In the genomic region with DNA sequence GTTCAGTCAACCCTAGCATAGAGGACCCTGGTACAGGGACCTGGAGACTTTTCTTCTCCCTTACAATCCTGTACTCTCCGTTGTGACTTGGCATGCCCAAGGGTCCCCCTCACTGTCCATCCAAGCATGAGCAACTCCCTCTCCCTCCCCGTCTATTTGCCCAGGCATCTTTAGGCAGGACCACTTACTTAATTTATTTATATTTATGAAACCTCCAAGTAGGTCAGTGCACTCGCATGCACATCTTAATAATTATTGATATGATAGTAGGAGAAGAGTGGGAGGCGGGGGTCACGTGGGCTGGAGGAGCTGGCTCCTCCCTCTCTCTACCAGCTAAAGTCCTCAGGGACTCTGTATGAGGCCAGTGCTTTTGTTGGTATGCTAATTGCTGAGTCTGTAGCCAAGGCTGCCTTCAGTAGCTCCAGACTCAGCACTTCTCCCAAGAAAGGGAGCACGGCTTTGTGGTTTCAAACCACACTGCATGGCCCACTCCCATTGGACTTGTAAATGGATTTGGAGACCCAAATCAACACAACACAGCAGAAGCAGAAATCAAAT, we compare ENCODE assay signal across 19 mouse cellular contexts.
DNase-seq lines count a peak whose midpoint lies in the region; ATAC-seq and TF ChIP-seq lines count a peak whose summit lies in the region.
"Had no signal": no experiment of that assay in that cellular context is flagged by ENCODE, and none has a peak within 500 bp of the region (broad histone marks: within the 10 kb centered on the region; RNA-seq: fewer than 3 reads in every experiment).

No protein-coding gene starts in this region.

- TF ChIP-seq CTCF in midbrain, postnatal 0 days (IDR thresholded peaks at IDR 0.05) = no peak

- H3K9me3 ChIP-seq in embryonic facial prominence, embryonic 15.5 days (replicated peaks) = no peaks in the 10 kb centered on the region
- no peaks in the 10 kb centered on the region for H3K9me3 ChIP-seq in hindbrain, embryonic 13.5 days
- no peaks in the 10 kb centered on the region for H3K9me3 ChIP-seq in midbrain, postnatal 0 days (ENCODE audit: low read length)
- H3K9me3 ChIP-seq: embryonic facial prominence, embryonic 13.5 days; heart, embryonic 13.5 days; stomach, embryonic 15.5 days had no signal

- 47% methylated on average over 6 of the region's 6 CpGs for WGBS in embryonic facial prominence, embryonic 15.5 days
- 32% methylated on average over 6 of the region's 6 CpGs for WGBS in hindbrain, embryonic 13.5 days
- WGBS in midbrain, postnatal 0 days = 33% methylated on average over 6 of the region's 6 CpGs

- H3K36me3 ChIP-seq in embryonic facial prominence, embryonic 15.5 days = no peaks in the 10 kb centered on the region
- H3K36me3 ChIP-seq in hindbrain, embryonic 13.5 days = no peaks in the 10 kb centered on the region
- no peaks in the 10 kb centered on the region for H3K36me3 ChIP-seq in midbrain, postnatal 0 days (ENCODE audit: insufficient read depth, low read length)
- H3K36me3 ChIP-seq: embryonic facial prominence, embryonic 13.5 days; heart, embryonic 13.5 days; stomach, embryonic 15.5 days had no signal

- DNase-seq in ES-CJ7 (ENCODE audit: low read depth, low spot score) = peak; percentile 44
- peak; percentile 64 for DNase-seq in midbrain, postnatal 0 days (ENCODE audit: low spot score)
- no peak for DNase-seq in right cerebral cortex, postnatal 4 days
- no peak for DNase-seq in left cerebral cortex, postnatal 4 days
- DNase-seq: adrenal gland, postnatal 25 days; cerebellum, adult 11-12 months; gastrocnemius, postnatal 10 days; kidney, postnatal 10 days; lung, postnatal 10 days; thymus, postnatal 4 days had no signal

- H3K4me2 ChIP-seq in embryonic facial prominence, embryonic 15.5 days (replicated peaks) = no peak overlapping the region
- H3K4me2 ChIP-seq in hindbrain, embryonic 13.5 days = no peak overlapping the region
- H3K4me2 ChIP-seq in midbrain, postnatal 0 days (ENCODE audit: low read depth, low read length, poor library complexity, severe bottlenecking) = no peak overlapping the region
- H3K4me2 ChIP-seq: embryonic facial prominence, embryonic 13.5 days; heart, embryonic 13.5 days; stomach, embryonic 15.5 days had no signal

- H3K27ac ChIP-seq in embryonic facial prominence, embryonic 15.5 days (replicated peaks) = no peak overlapping the region
- peak overlapping the region; percentile 65 for H3K27ac ChIP-seq in hindbrain, embryonic 13.5 days
- H3K27ac ChIP-seq in midbrain, postnatal 0 days (ENCODE audit: low read depth, low read length) = peak overlapping the region; percentile 18; the same call in 1 of the 2 replicates
- H3K27ac ChIP-seq: embryonic facial prominence, embryonic 13.5 days; heart, embryonic 13.5 days; left cerebral cortex, adult 2 months; stomach, embryonic 15.5 days had no signal

- peaks cover 12% of the 10 kb centered on the region; the same call in 1 of the 2 replicates for H3K4me1 ChIP-seq in embryonic facial prominence, embryonic 15.5 days
- H3K4me1 ChIP-seq in hindbrain, embryonic 13.5 days (replicated peaks) = peaks cover 47% of the 10 kb centered on the region
- H3K4me1 ChIP-seq in midbrain, postnatal 0 days (ENCODE audit: insufficient read depth, low read length) = 0 out of 2 replicates have a peak, but pooled peaks cover 3% of the 10 kb centered on the region
- H3K4me1 ChIP-seq: heart, embryonic 13.5 days; stomach, embryonic 15.5 days had no signal

- intact Hi-C loops in left cerebral cortex, postnatal 4 days (cut with DNase I) = no loop called here

- no peak overlapping the region for H3K4me3 ChIP-seq in embryonic facial prominence, embryonic 15.5 days (replicated peaks)
- no peak overlapping the region for H3K4me3 ChIP-seq in hindbrain, embryonic 13.5 days
- no peak overlapping the region for H3K4me3 ChIP-seq in midbrain, postnatal 0 days (ENCODE audit: low read depth, low read length)
- H3K4me3 ChIP-seq: embryonic facial prominence, embryonic 13.5 days; heart, embryonic 13.5 days; left cerebral cortex, adult 2 months; myocyte; stomach, embryonic 15.5 days had no signal

- H3K27me3 ChIP-seq in embryonic facial prominence, embryonic 15.5 days = no peaks in the 10 kb centered on the region
- H3K27me3 ChIP-seq in hindbrain, embryonic 13.5 days = no peaks in the 10 kb centered on the region
- no peaks in the 10 kb centered on the region for H3K27me3 ChIP-seq in midbrain, postnatal 0 days (ENCODE audit: insufficient read depth, low read length)
- H3K27me3 ChIP-seq: embryonic facial prominence, embryonic 13.5 days; stomach, embryonic 15.5 days had no signal

- H3K9ac ChIP-seq in embryonic facial prominence, embryonic 15.5 days = no peak overlapping the region
- no peak overlapping the region for H3K9ac ChIP-seq in hindbrain, embryonic 13.5 days
- no peak overlapping the region for H3K9ac ChIP-seq in midbrain, postnatal 0 days (replicated peaks; ENCODE audit: low read length, poor library complexity, severe bottlenecking)
- H3K9ac ChIP-seq: embryonic facial prominence, embryonic 13.5 days; heart, embryonic 13.5 days; stomach, embryonic 15.5 days had no signal

- peak; percentile 59; the same call in 1 of the 2 replicates for ATAC-seq in embryonic facial prominence, embryonic 15.5 days (ENCODE audit: insufficient number of reproducible peaks, low FRiP score, low TSS enrichment, low read depth)
- peak; percentile 53; the same call in 1 of the 2 replicates for ATAC-seq in hindbrain, embryonic 13.5 days (ENCODE audit: low FRiP score)
- 0 out of 2 replicates have a peak, but pooled peaks have one; percentile 44 for ATAC-seq in midbrain, postnatal 0 days (ENCODE audit: low FRiP score)
- no peak for ATAC-seq in erythroid progenitor cell, adult 5-6 weeks (replicated peaks; ENCODE audit: low FRiP score, poor library complexity, severe bottlenecking)
- ATAC-seq: inflammation-experienced regulatory T-cells, adult 6 months had no signal

Comparison
In these comparisons a context has a peak if more than half of its experiments do, and no peak if none do; other contexts are left out.
1. DNase-seq: peak in ES-CJ7 (single experiment) and midbrain, postnatal 0 days (single experiment); none in right cerebral cortex, postnatal 4 days (single experiment) and left cerebral cortex, postnatal 4 days (single experiment).